Mouse (Mus musculus) ZHBTc4 (cell line): ENCODE data around the gene Pgm5.

Experiments
- DNase-seq: peaks from one replicate; pipeline ENCODE4 v3.0.0-alpha.2; 2011; ENCODE audit warnings: low read depth, low spot score

Gene Pgm5

GRCm38 (mm10) chr19:24667527-24667926 lies 194.1 kb downstream of the Pgm5 start:
- no peak for DNase-seq

DNA sequence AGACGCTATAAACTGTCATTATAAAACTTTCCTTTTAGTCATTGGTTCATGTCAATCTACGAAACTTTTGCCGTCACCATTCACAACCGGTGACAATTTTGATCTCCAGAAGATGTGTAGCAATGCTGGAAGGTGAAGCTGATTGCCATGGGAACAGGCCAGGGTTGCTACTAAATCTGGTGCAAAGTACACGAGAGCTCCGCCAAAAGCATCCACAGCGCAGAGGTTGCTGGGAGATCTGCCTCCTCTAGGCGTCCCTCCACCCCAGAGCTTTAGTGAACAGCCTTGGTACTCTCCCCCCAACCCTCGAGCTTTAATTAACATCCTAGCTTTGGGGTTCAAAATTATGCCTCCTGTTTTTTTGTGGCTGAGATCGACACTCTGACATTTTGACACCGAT lies 195.9 kb downstream of the Pgm5 start:
- DNase-seq, result no peak

DNA sequence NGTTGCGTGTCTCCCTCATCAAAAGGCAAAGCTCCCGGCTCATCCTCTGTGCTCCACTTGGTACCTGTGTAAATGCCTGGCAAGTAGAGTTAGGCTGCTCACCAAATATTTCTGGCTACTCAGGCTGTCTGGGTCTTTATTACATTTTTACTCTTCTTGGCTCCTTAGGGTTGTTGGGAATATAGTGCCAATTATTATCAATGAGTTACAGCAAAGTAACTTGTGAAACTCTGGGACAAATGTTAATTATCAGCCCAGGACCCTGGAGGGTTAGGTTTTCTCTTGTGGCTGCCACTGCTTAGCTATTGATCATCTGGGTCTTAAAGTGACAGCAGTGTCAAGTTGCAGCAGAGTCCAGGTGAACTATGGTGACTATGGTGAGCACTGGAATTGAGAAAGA lies 199.3 kb downstream of the Pgm5 start:
- no peak for DNase-seq

DNA sequence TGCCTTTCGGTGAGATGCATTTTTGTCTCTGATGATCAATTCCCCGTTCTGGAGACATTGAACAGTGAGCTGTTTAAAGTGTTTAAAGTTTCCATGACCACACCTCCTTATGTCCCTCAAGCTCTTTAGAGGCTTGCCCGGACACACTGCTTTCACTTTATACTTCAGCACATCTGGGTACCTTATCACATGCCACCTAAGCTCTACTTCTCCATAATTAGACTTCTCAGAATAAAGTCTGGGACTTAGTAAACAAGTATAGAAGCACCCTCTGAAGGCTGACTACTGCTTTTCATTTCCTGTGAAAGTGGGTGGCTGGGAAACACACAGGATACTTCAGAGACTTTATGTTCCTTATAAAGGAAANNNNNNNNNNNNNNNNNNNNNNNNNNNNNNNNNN lies 204.7 kb downstream of the Pgm5 start:
- DNase-seq, result no peak

- no peak for DNase-seq
These were observed 208.3 kb downstream of the Pgm5 start for GRCm38 (mm10) chr19:24653230-24653799.

DNA sequence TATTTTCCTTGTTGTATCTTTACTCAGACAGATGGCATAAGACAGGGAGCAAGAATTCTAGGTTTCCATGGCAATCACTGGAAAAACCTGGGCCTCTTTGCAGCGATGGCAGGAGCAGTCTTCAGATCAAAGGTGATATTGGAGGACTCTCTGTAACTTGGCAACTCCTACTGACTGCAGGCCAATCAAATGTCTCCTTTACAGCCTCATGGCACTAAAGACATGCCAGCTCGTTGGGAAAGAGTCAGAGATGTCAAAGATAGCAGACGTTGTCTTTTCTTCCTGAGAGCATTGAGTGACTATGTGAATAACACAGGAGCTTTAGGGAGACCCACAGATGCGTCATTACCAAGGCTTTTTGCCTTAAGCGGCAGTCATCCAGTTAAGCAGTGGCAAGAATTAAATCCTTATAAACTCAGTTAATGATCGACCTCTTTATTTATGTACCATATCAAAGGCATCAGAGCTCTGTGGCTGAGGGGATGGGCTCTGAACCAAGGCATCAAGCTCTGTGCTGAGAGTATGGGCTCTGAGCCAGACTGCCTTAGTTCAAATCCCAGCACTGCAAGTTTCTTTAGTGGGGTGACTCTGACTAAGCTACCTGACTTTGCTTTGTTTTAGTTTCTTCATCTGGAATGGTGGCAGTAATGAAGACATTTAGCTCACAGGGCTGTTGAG lies 209.2 kb downstream of the Pgm5 start:
- DNase-seq, result no peak

GRCm38 (mm10) chr19:24651595-24651994 lies 210.1 kb downstream of the Pgm5 start:
- DNase-seq, result no peak

GRCm38 (mm10) chr19:24650428-24650827 lies 211.2 kb downstream of the Pgm5 start:
- no peak for DNase-seq

DNA sequence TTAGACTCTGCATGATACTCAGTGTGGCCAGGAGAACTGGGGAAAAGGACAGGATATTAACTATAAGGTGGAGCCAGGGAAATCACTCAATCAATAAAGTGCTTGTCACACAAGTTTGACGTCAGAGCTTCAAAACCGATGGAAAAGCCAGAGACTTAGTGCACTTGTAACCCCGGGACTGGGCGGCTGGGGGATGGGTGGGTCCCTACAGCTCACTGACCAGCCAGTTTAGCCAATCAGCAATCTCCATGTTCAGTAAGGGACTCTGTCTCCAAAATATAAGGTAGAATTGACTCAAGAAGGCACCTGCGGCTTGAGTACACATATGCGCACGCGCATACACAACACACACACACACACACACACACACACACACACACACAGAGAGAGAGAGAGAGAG lies 213.6 kb downstream of the Pgm5 start:
- no peak for DNase-seq

- DNase-seq, result no peak
These were observed 215.4 kb downstream of the Pgm5 start for GRCm38 (mm10) chr19:24646162-24646829.

DNA sequence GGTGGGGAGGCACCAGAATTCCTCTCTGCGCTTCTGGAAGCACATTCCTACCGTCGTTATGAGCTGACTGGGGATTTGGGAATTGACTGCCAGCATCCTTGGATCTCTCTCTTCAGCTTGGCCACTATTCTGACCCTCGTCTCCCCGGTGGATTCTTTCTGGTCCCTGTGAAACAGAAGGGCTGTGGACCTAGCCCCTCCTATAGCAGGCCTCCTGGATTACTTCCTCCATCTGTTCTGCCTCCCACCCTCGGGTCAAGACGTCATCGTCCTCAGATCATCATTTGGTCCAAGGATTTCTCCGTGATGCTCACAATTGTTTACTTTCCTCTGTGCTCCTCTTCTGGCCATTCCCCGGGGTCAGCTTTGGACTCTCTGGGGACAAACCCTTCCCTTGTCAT lies 216.7 kb downstream of the Pgm5 start:
- no peak for DNase-seq

DNA sequence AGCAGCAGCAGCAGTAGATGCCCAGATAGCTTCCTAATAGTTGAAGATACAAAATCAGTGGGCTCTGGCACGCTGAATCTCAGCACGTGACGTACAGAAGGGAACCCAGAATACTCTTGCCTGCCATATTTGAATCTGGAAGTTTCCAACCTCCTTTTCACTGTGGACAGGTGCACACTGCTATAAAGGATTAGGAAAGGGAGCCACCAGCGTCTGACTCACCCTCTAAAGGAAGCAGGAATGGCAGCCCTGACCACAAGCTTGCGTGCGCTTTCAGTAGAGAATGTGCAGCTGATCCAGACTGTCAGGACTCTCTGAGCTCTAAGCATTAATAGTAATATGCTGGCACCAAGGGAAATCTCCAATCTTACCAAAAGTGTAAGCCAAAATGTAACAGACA lies 220.7 kb downstream of the Pgm5 start:
- no peak for DNase-seq

GRCm38 (mm10) chr19:24637988-24638387 lies 223.7 kb downstream of the Pgm5 start:
- no peak for DNase-seq

- no peak for DNase-seq
These were observed 225.0 kb downstream of the Pgm5 start for GRCm38 (mm10) chr19:24636616-24637015.

DNA sequence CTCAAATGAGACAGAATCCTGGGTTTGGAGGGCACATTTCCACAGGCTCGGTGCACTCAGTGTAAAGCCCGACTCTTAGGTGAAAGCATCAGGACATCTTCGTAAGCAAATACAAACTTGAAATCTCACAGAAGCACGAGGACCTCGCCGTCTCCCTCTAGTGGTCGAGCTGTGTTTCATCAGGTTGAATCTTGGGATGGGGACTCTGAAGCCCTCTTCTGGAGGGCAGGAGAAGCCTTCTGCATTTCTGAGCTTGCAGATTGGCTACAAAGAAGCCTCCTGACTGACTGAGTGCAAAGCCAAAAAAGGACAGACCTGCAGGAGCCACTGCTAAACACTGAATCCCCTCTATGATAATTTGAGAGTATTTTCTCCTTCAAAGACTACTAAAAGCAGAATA lies 227.1 kb downstream of the Pgm5 start:
- DNase-seq, result peak; percentile 86
